Mouse (Mus musculus) limb, embryonic 11.5 days (tissue): ENCODE data around the gene Spsb3. TPM values are rescaled to one million over a fixed set of nuclear protein-coding genes. Genes with fewer than 3 reads are reported as not detected.

ENCODE experiments used
- ATAC-seq: fragments of 200-750 bp; cut with Nextera tagmentation; 2 replicates; pipeline ENCODE4 v1.8.0; 2017; ENCODE audit warnings: low read depth; ENCODE audit not compliant: insufficient number of reproducible peaks, low FRiP score, low TSS enrichment
- DNase-seq: peaks from one replicate; pipeline ENCODE4 v3.0.0-alpha.2; 2015; ENCODE audit warnings: low spot score
- H3K27ac ChIP-seq: fragments of 300-500 bp; sonication (generic); replicated peaks from 2 replicates; pipeline ENCODE4 v1.5.1; 2014; ENCODE audit warnings: low read depth, mild to moderate bottlenecking, low read length
- H3K27me3 ChIP-seq: fragments of 300-500 bp; sonication (generic); 2 replicates; pipeline ENCODE4 v1.6.1; 2014; ENCODE audit warnings: mild to moderate bottlenecking, low read length, mixed read lengths; ENCODE audit not compliant: control insufficient read depth, insufficient read depth
- H3K36me3 ChIP-seq: fragments of 300-500 bp; sonication (generic); 2 replicates; pipeline ENCODE4 v1.6.1; 2014; ENCODE audit warnings: mild to moderate bottlenecking, low read length, moderate library complexity, mixed read lengths; ENCODE audit not compliant: control insufficient read depth, insufficient read depth
- H3K4me1 ChIP-seq: fragments of 300-500 bp; sonication (generic); 2 replicates; pipeline ENCODE4 v1.6.1; 2014; ENCODE audit warnings: low read length, mixed read lengths; ENCODE audit not compliant: control insufficient read depth, insufficient read depth
- H3K4me2 ChIP-seq: fragments of 300-500 bp; sonication (generic); 2 replicates; pipeline ENCODE4 v1.6.1; 2014; ENCODE audit warnings: low read depth, mild to moderate bottlenecking, moderate library complexity; ENCODE audit not compliant: severe bottlenecking
- H3K4me3 ChIP-seq: fragments of 300-500 bp; sonication (generic); 2 replicates; pipeline ENCODE4 v1.5.1; 2014; ENCODE audit warnings: low read depth, low read length
- H3K9ac ChIP-seq: fragments of 300-500 bp; sonication (generic); 2 replicates; pipeline ENCODE4 v1.6.1; 2014; ENCODE audit warnings: mild to moderate bottlenecking, low read length
- H3K9me3 ChIP-seq: fragments of 300-500 bp; sonication (generic); 2 replicates; pipeline ENCODE4 v1.6.1; 2016; ENCODE audit warnings: low read length; ENCODE audit not compliant: control insufficient read depth
- WGBS: fragments of 180-500 bp; shearing (Covaris S2); extraction: QIAGEN DNeasy Blood & Tissue Kit; methylation state at CpG from one replicate; pipeline ENCODE4 v1.1.7; 2014; 5-methylcytosine and 5-hydroxymethylcytosine counted together
- polyA plus RNA-seq: library from polyadenylated mRNA; unstranded; fragments of >200 nt; fragmentation: Nextera tagmentation; extraction: Ambion mirVana; gene quantifications from 2 replicates; pipeline ENCODE4 v1.2.1, GENCODE M21; 2014

Spsb3 gene
- polyA plus RNA-seq, 1 experiment from 2014 or later: 42.1 TPM

DNA sequence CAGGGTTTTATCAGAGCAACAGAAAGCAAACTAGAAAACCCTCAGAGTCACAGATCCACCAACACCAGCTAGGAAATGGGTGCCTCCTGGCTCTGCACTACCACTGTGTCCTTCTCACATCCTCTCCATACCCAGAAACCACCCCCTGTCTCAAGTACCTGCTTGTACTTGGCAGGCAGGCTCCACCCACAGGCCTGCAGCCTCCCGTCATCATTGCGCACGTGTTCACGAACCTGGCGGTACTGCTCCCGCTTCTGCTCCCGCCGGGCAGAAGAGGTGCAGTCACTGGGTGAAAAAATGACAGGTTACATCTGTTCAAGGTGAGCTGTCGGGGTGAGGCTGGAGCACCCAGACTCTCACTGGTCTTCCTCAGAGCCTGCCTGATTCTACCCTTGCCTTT lies 17.3 kb downstream of the Spsb3 start:
- ATAC-seq: no peak
- WGBS: 87% methylated on average over 9 of the region's 9 CpGs
- H3K27ac ChIP-seq: no peak overlapping the region
- H3K27me3 ChIP-seq: no peaks in the 10 kb centered on the region
- no peaks in the 10 kb centered on the region for H3K9me3 ChIP-seq
- H3K4me2 ChIP-seq: no peak overlapping the region
- H3K36me3 ChIP-seq: peaks cover 43% of the 10 kb centered on the region
- no peak overlapping the region for H3K9ac ChIP-seq
- no peak for DNase-seq
- H3K4me3 ChIP-seq: no peak overlapping the region
- no peaks in the 10 kb centered on the region; the same call in 1 of the 2 replicates for H3K4me1 ChIP-seq

DNA sequence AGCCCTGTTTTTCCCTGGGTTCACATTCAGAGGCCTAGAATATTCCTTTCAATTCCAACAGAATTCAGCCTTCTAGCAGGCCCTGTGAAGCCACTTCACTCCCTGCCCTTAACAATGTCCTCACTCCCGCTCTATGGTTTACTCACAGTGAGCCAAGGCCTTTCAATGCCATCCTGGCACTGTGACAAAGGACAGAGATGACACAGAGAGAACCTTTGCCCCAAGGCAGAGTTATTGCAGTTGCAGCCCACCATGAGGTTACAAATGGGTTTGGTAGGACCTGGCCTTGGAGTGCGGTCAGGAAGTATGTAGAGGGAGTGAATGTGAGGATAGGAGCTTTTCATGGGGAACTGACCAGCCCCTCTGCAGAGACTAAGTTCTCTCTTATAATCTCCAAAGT lies 21.1 kb downstream of the Spsb3 start:
- no peak overlapping the region for H3K27ac ChIP-seq
- H3K36me3 ChIP-seq: peaks cover 25% of the 10 kb centered on the region
- H3K4me3 ChIP-seq: no peak overlapping the region
- H3K9ac ChIP-seq: no peak overlapping the region
- ATAC-seq: no peak
- no peaks in the 10 kb centered on the region for H3K4me1 ChIP-seq
- DNase-seq: no peak
- no peaks in the 10 kb centered on the region for H3K9me3 ChIP-seq
- no peak overlapping the region for H3K4me2 ChIP-seq
- 97% methylated on average over 2 of the region's 2 CpGs for WGBS
- no peaks in the 10 kb centered on the region for H3K27me3 ChIP-seq

DNA sequence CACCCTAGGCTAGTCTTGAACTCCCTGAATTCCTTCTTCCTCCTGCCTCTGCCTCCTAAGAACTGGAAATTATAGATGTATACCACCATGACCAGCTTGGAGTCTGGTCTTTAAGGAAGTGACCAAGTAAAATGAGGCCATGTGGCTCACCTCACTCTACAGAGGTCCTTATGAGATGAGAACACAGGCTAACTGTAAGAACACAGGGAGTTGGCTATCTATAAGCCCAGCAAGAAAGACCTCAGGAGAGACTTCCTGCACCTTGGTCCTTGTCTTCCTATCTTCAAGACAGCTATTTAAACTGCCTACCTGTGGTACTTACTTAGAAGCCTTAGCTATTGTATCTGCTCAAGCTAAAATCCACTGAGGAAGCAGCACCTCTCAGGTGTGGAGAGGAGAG lies 27.5 kb downstream of the Spsb3 start:
- Histone ChIP-seq H3K4me1 (no peaks in the 10 kb centered on the region), H3K9ac (no peak overlapping the region), H3K9me3 (no peaks in the 10 kb centered on the region), H3K4me3 (no peak overlapping the region), H3K4me2 (no peak overlapping the region), H3K27me3 (no peaks in the 10 kb centered on the region), H3K36me3 (peaks cover 25% of the 10 kb centered on the region; the same call in 1 of the 2 replicates), H3K27ac (no peak overlapping the region)
- ATAC-seq (no peak), DNase-seq (no peak)

DNA sequence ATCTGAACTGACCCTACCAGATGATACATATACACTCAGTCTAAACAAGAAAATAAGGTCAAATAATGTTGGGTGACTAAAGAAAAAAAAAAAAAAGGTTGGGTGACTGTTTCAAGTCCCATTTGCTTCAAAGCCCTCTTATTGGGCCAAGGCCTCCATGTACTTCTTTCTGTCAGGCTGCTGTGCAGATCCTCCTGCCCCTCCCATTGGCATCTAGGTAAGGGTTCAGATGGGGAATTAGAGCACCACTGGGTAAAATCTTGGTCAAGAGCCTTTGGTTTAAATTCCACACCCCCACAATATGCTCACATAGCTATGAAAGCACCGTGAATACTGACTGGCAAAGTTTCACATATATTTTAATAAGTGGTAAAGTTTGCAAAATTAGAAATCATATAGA lies 36.8 kb downstream of the Spsb3 start:
- no peak overlapping the region for H3K4me3 ChIP-seq
- no peak for DNase-seq
- H3K27ac ChIP-seq: no peak overlapping the region
- H3K9me3 ChIP-seq: no peaks in the 10 kb centered on the region
- H3K4me1 ChIP-seq: no peaks in the 10 kb centered on the region
- WGBS: 90% methylated on average over 1 of the region's 1 CpGs
- H3K27me3 ChIP-seq: no peaks in the 10 kb centered on the region
- H3K4me2 ChIP-seq: no peak overlapping the region
- peaks cover 31% of the 10 kb centered on the region for H3K36me3 ChIP-seq
- H3K9ac ChIP-seq: no peak overlapping the region
- no peak for ATAC-seq

DNA sequence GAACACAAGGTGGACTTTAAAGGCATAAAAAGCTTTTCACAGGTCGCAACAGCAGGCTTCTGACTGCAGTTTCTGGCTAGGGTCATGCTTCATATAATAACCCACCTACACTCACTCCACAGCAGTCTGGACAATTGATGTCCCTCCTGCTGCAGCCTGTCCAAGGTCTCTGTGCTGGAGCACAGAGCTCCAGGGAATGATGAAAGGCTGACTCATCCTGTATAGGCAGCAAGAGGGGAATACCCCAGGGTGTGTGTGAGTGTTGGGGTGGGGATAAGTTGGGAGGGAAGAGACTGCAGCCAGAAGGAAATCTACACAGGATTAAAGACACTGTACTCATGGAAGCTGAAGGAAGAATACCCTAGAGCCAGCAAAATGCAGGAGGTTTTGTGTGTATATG lies 43.1 kb downstream of the Spsb3 start:
- ATAC-seq (no peak), DNase-seq (no peak)
- H3K9me3 ChIP-seq: no peaks in the 10 kb centered on the region
- no peak overlapping the region for H3K4me3 ChIP-seq
- peaks cover 10% of the 10 kb centered on the region for H3K36me3 ChIP-seq
- H3K9ac ChIP-seq: no peak overlapping the region
- no peaks in the 10 kb centered on the region for H3K4me1 ChIP-seq
- no peaks in the 10 kb centered on the region for H3K27me3 ChIP-seq
- H3K27ac ChIP-seq: no peak overlapping the region
- H3K4me2 ChIP-seq: no peak overlapping the region
- WGBS: 85% methylated on average over 1 of the region's 1 CpGs

DNA sequence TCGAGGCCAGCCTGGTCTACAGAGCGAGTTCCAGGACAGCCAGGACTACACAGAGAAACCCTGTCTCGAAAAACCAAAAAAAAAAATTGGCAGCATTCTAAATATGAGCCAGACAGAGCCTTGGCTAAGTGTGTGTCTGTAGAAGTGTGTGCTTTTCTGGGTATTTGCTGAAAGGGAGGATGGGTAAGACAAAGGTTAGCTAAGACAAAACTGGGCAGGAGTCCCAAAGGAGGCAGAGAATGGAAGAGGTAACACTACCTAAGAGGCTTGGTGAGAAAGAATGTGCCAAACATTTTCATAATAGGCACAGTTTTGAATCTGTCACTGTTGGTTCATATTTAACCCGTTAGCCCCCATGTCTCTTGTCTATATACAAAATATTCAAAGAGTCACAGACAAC lies 46.0 kb downstream of the Spsb3 start:
- H3K27me3 ChIP-seq: no peaks in the 10 kb centered on the region
- H3K36me3 ChIP-seq: peaks cover 3% of the 10 kb centered on the region; the same call in 1 of the 2 replicates
- no peak overlapping the region for H3K27ac ChIP-seq
- no peak overlapping the region for H3K4me2 ChIP-seq
- H3K9me3 ChIP-seq: no peaks in the 10 kb centered on the region
- H3K4me3 ChIP-seq: no peak overlapping the region
- H3K9ac ChIP-seq: no peak overlapping the region
- H3K4me1 ChIP-seq: peaks cover 8% of the 10 kb centered on the region
- DNase-seq (no peak), ATAC-seq (no peak)
- 91% methylated on average over 4 of the region's 4 CpGs for WGBS

DNA sequence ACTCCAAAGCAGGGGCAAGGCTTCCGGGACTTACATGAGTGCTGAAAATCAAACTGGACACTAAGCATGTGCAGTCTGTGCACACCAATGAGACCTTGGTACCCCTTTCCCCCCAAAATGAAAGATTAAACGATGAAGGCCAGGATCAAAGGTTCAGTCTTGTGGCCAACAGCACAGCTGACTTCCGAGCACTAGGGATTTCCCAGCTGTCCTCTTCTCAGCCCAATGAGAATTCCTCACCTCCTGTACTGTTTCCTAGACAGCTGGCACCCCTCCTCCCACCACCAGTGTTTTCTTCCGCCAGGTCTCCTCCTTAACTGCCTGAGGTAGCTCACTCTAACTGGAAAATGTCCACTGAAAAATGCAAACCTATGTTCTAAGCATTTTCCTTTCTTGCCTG lies 46.7 kb downstream of the Spsb3 start:
- WGBS: 76% methylated on average over 4 of the region's 4 CpGs
- no peaks in the 10 kb centered on the region for H3K9me3 ChIP-seq
- H3K4me1 ChIP-seq: peaks cover 8% of the 10 kb centered on the region
- no peak overlapping the region for H3K4me2 ChIP-seq
- no peaks in the 10 kb centered on the region for H3K36me3 ChIP-seq
- H3K27me3 ChIP-seq: no peaks in the 10 kb centered on the region
- H3K9ac ChIP-seq: no peak overlapping the region
- no peak overlapping the region for H3K27ac ChIP-seq
- DNase-seq (no peak), ATAC-seq (no peak)
- no peak overlapping the region for H3K4me3 ChIP-seq

DNA sequence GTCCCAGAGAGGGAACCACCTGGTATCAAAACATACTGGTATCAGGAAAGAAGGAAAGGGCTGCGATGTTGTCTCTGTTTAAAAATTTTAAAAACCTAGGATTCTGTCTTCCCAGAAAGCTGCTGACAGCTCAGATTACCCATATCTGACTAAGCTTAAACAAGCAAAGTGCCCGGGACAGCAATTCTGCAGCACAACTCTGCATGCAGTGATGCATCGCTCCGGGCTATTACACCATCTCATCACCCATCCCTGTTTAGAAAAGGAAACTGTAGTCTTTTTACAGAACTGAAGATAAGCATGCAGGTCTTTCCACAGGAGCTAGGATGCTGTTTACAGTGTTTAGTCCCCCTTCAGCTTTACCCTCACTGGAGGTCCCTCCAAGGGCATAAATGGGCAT lies 48.5 kb downstream of the Spsb3 start:
- Histone ChIP-seq H3K9ac (no peak overlapping the region), H3K4me3 (no peak overlapping the region), H3K4me1 (peaks cover 8% of the 10 kb centered on the region), H3K9me3 (no peaks in the 10 kb centered on the region), H3K36me3 (no peaks in the 10 kb centered on the region), H3K27ac (no peak overlapping the region), H3K27me3 (no peaks in the 10 kb centered on the region), H3K4me2 (peak overlapping the region; percentile 20; the same call in 1 of the 2 replicates)
- ATAC-seq: no peak
- WGBS: 92% methylated on average over 4 of the region's 4 CpGs
- no peak for DNase-seq

DNA sequence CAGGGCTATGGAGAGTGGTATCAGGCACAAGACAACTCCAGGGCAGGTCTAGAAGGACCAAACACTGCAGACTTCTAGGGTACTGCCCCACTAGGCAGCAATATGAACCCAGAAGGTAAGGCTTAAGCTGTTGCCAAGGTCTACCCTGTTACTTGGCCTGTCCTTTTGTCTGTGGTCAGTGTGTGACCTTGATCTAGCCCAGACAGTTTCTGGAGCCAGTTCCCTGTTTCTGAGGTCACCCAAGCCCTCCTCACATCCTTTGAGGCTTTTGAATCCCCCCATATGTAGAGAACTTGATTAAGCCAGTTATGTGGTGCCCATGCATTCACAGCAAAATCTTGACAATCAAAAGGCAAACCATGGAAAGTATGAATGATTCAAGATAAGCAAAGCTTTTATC lies 49.2 kb downstream of the Spsb3 start:
- Histone ChIP-seq H3K9me3 (no peaks in the 10 kb centered on the region), H3K4me3 (peak overlapping the region; percentile 93), H3K9ac (peak overlapping the region; percentile 0; the same call in 1 of the 2 replicates), H3K4me1 (peaks cover 8% of the 10 kb centered on the region), H3K36me3 (no peaks in the 10 kb centered on the region), H3K27me3 (no peaks in the 10 kb centered on the region), H3K27ac (no peak overlapping the region), H3K4me2 (peak overlapping the region; percentile 69)
- no peak for ATAC-seq
- DNase-seq: no peak
